Mouse (Mus musculus) macrophage (primary cell): Measurements from ENCODE around the gene Ppih. TPM values are rescaled to one million over a fixed set of nuclear protein-coding genes. Genes with fewer than 3 reads are reported as not detected.

Experiments used
- H3K27ac ChIP-seq: fragments of 350-480 bp; formaldehyde crosslinking; 2 replicates; pipeline ENCODE4 v1.9.0; 2021
- H3K36me3 ChIP-seq: fragments of 350-480 bp; formaldehyde crosslinking; 2 replicates; pipeline ENCODE4 v1.9.0; 2021; ENCODE audit errors: inconsistent target
- H3K4me3 ChIP-seq: fragments of 350-480 bp; formaldehyde crosslinking; 2 replicates; pipeline ENCODE4 v1.9.0; 2021; ENCODE audit errors: inconsistent target
- H3K79me2 ChIP-seq: fragments of 350-480 bp; formaldehyde crosslinking; 2 replicates; pipeline ENCODE4 v1.9.0; 2021; ENCODE audit errors: inconsistent target
- WGBS: methylation state at CpG from one replicate; pipeline ENCODE4 v1.1.7; 2026; ENCODE audit warnings: inconsistent platforms; ENCODE audit not compliant: missing documents; 5-methylcytosine and 5-hydroxymethylcytosine counted together
- polyA plus RNA-seq: library from polyadenylated mRNA; stranded (reverse); fragments of 250-400 nt; gene quantifications from 3 replicates; pipeline ENCODE4 v1.2.4, GENCODE M21; 2018; ENCODE audit warnings: inconsistent platforms

Ppih gene
- polyA plus RNA-seq, 1 experiment from 2014 or later = 39.9 TPM

GRCm38 (mm10) chr4:119263459-119263858 lies 56.9 kb downstream of the Ppih start:
- Histone ChIP-seq H3K4me3 (no peak overlapping the region), H3K79me2 (no peaks in the 10 kb centered on the region), H3K36me3 (no peaks in the 10 kb centered on the region), H3K27ac (no peak overlapping the region)
- WGBS = 83% methylated on average over 3 of the region's 3 CpGs

GRCm38 (mm10) chr4:119262483-119262882 lies 57.9 kb downstream of the Ppih start:
- WGBS = 96% methylated on average over 5 of the region's 5 CpGs
- Histone ChIP-seq H3K79me2 (no peaks in the 10 kb centered on the region), H3K27ac (no peak overlapping the region), H3K36me3 (no peaks in the 10 kb centered on the region), H3K4me3 (no peak overlapping the region)

GRCm38 (mm10) chr4:119261087-119261713 lies 59.1 kb downstream of the Ppih start:
- no peaks in the 10 kb centered on the region for H3K36me3 ChIP-seq
- H3K27ac ChIP-seq = no peak overlapping the region
- no peaks in the 10 kb centered on the region for H3K79me2 ChIP-seq
- H3K4me3 ChIP-seq = no peak overlapping the region
- WGBS = 51% methylated on average over 7 of the region's 7 CpGs

- 90% methylated on average over 15 of the region's 15 CpGs for WGBS
- H3K27ac ChIP-seq = no peak overlapping the region
- H3K4me3 ChIP-seq = no peak overlapping the region
- no peaks in the 10 kb centered on the region for H3K79me2 ChIP-seq
- no peaks in the 10 kb centered on the region for H3K36me3 ChIP-seq
These were observed 60.7 kb downstream of the Ppih start for GRCm38 (mm10) chr4:119259344-119260254.

GRCm38 (mm10) chr4:119257083-119257482 lies 63.3 kb downstream of the Ppih start:
- Histone ChIP-seq H3K4me3 (no peak overlapping the region), H3K36me3 (no peaks in the 10 kb centered on the region), H3K27ac (no peak overlapping the region), H3K79me2 (no peaks in the 10 kb centered on the region)
- WGBS = 54% methylated on average over 6 of the region's 6 CpGs

- WGBS = 92% methylated on average over 10 of the region's 12 CpGs
- no peak within 1 kb of the TSS for H3K4me3 ChIP-seq
- H3K27ac ChIP-seq = no peak within 1 kb of the TSS
- H3K79me2 ChIP-seq = no peaks in the 10 kb centered on the region
- H3K36me3 ChIP-seq = no peaks in the 10 kb centered on the region
These were observed 65.0 kb downstream of the Ppih start, which contains the start of gene Cldn19 for GRCm38 (mm10) chr4:119255351-119255750. Gene Cldn19 (plus strand): TSS chr4:119255414.

- H3K27ac ChIP-seq = no peak overlapping the region
- H3K79me2 ChIP-seq = no peaks in the 10 kb centered on the region
- H3K36me3 ChIP-seq = no peaks in the 10 kb centered on the region
- 89% methylated on average over 9 of the region's 9 CpGs for WGBS
- no peak overlapping the region for H3K4me3 ChIP-seq
These were observed 66.2 kb downstream of the Ppih start for GRCm38 (mm10) chr4:119254012-119254618.

- H3K79me2 ChIP-seq = no peaks in the 10 kb centered on the region
- no peak overlapping the region for H3K27ac ChIP-seq
- H3K4me3 ChIP-seq = no peak overlapping the region
- H3K36me3 ChIP-seq = no peaks in the 10 kb centered on the region
- 69% methylated on average over 7 of the region's 7 CpGs for WGBS
These were observed 68.1 kb downstream of the Ppih start for GRCm38 (mm10) chr4:119252025-119252808.

Other genes with a start within 250 kb of the Ppih start
- gene Slc2a1, start 211.8 kb downstream of the Ppih start, polyA plus RNA-seq = 5.5 to 14.5 TPM (median 7.5 TPM) in 3 replicates
- 1.2 to 2.2 TPM (median 1.6 TPM) in 3 replicates for gene Zfp691, start 146.4 kb downstream of the Ppih start, polyA plus RNA-seq
- not detected in 3 replicates for gene Ermap, start 130.5 kb downstream of the Ppih start, polyA plus RNA-seq
- 6.9 to 28.4 TPM (median 27.3 TPM) in 3 replicates for gene Svbp, start 125.2 kb downstream of the Ppih start, polyA plus RNA-seq
- not detected in 3 replicates for gene Tmem269, start 102.3 kb downstream of the Ppih start, polyA plus RNA-seq
- 3.0 to 4.3 TPM (median 3.1 TPM) in 3 replicates for gene AU022252, start 87.8 kb downstream of the Ppih start, polyA plus RNA-seq
- gene P3h1, start 87.6 kb downstream of the Ppih start, polyA plus RNA-seq = 4.6 to 7.6 TPM (median 5.8 TPM) in 3 replicates
- gene Cldn19, start 65.1 kb downstream of the Ppih start, polyA plus RNA-seq = not detected in 3 replicates
- gene Ybx1, start 25.9 kb downstream of the Ppih start, polyA plus RNA-seq = 671 to 1,591 TPM (median 793 TPM) in 3 replicates
- not detected in 3 replicates for gene Ccdc30, start 95.0 kb upstream of the Ppih start, polyA plus RNA-seq
- 8.4 to 12.4 TPM (median 9.1 TPM) in 3 replicates for gene Ppcs, start 101.9 kb upstream of the Ppih start, polyA plus RNA-seq
- not detected in 3 replicates for gene Zmynd12, start 102.3 kb upstream of the Ppih start, polyA plus RNA-seq
- not detected in 3 replicates for gene Rimkla, start 172.1 kb upstream of the Ppih start, polyA plus RNA-seq
- 14.0 to 23.3 TPM (median 18.3 TPM) in 3 replicates for gene Foxj3, start 216.5 kb upstream of the Ppih start, polyA plus RNA-seq
- 1.6 to 2.7 TPM (median 2.4 TPM) in 3 replicates for gene Frg2f1, start 219.0 kb upstream of the Ppih start, polyA plus RNA-seq